Comparison of ENCODE assay signal across 8 mouse cellular contexts in genomic region chr2:92598941-92599486, GRCm38 (mm10). TPM values are rescaled to one million over a fixed set of nuclear protein-coding genes. Genes with fewer than 3 reads are reported as not detected.
DNase-seq lines count a peak whose midpoint lies in the region; ATAC-seq and TF ChIP-seq lines count a peak whose summit lies in the region.

No protein-coding gene starts in this region.

- peaks cover 3 to 10% of the 10 kb centered on the region in 2 experiments for H3K4me1 ChIP-seq in heart, embryonic 14.5 days (ENCODE audit: control insufficient read depth in 2 of 2, insufficient read depth in 2 of 2, low read length in 2 of 2)
- H3K4me1 ChIP-seq in hindbrain, postnatal 0 days (ENCODE audit: insufficient read depth, low read length): peaks cover 19% of the 10 kb centered on the region; the same call in 1 of the 2 replicates
- H3K4me1 ChIP-seq in neural tube, embryonic 11.5 days (ENCODE audit: control insufficient read depth, insufficient read depth, low read length): 0 out of 2 replicates have a peak, but pooled peaks cover 7% of the 10 kb centered on the region

- H3K9ac ChIP-seq in heart, embryonic 14.5 days (ENCODE audit: low read length): peak overlapping the region; percentile 58; the same call in 1 of the 2 replicates
- H3K9ac ChIP-seq in hindbrain, postnatal 0 days (replicated peaks; ENCODE audit: low read length): peak overlapping the region; percentile 85
- no peak overlapping the region for H3K9ac ChIP-seq in neural tube, embryonic 11.5 days (ENCODE audit: low read length)

- peak overlapping the region; percentile 7 to 68; a peak in 2 of 4 replicates for H3K4me3 ChIP-seq in heart, embryonic 14.5 days (ENCODE audit: control insufficient read depth in 1 of 2, insufficient read depth in 1 of 2, low read depth in 1 of 2, low read length in 2 of 2)
- H3K4me3 ChIP-seq in hindbrain, postnatal 0 days (ENCODE audit: low read length): peak overlapping the region; percentile 76
- H3K4me3 ChIP-seq in neural tube, embryonic 11.5 days (ENCODE audit: low read depth, low read length): peak overlapping the region; percentile 77

- H3K4me2 ChIP-seq in heart, embryonic 14.5 days (ENCODE audit: low read length): peak overlapping the region; percentile 98
- H3K4me2 ChIP-seq in hindbrain, postnatal 0 days (ENCODE audit: low read depth, low read length): peak overlapping the region; percentile 93
- peak overlapping the region; percentile 98 for H3K4me2 ChIP-seq in neural tube, embryonic 11.5 days (ENCODE audit: low read depth)

- no peak for ATAC-seq in heart, embryonic 14.5 days (ENCODE audit: insufficient number of reproducible peaks, insufficient read depth, low FRiP score, low read depth)
- ATAC-seq in hindbrain, postnatal 0 days: peak; percentile 40; the same call in 1 of the 2 replicates
- peak; percentile 38; the same call in 1 of the 2 replicates for ATAC-seq in neural tube, embryonic 11.5 days (ENCODE audit: insufficient read depth, low FRiP score, low TSS enrichment)

- no peak overlapping the region for H3K27ac ChIP-seq in heart, embryonic 14.5 days (replicated peaks in 1 of 2; ENCODE audit: control insufficient read depth in 1 of 2, insufficient read depth in 1 of 2, low read depth in 2 of 2, low read length in 2 of 2)
- H3K27ac ChIP-seq in hindbrain, postnatal 0 days: peak overlapping the region; percentile 42; the same call in 1 of the 2 replicates
- no peak overlapping the region for H3K27ac ChIP-seq in neural tube, embryonic 11.5 days (ENCODE audit: low read depth, low read length)

- 23% methylated on average over 11 of the region's 11 CpGs for WGBS in heart, embryonic 14.5 days
- 34% methylated on average over 6 of the region's 11 CpGs for WGBS in hindbrain, postnatal 0 days
- 40% methylated on average over 9 of the region's 11 CpGs for WGBS in neural tube, embryonic 11.5 days

- DNase-seq in heart, postnatal 4 days: no peak
- peak; percentile 55 for DNase-seq in embryo, embryonic 11 days
- no peak for DNase-seq in hindbrain, postnatal 0 days (ENCODE audit: low spot score)
- DNase-seq in neural tube, embryonic 11.5 days (ENCODE audit: low spot score): peak; percentile 38
- no peak for DNase-seq in thymus, postnatal 0 days (ENCODE audit: low spot score)
- DNase-seq in adrenal gland, adult 18-20 months (ENCODE audit: low spot score in 2 of 2): no peak
- DNase-seq in layer of hippocampus, postnatal 25 days (ENCODE audit: extremely low spot score in 1 of 2, low spot score in 1 of 2): no peak

- H3K9me3 ChIP-seq in heart, embryonic 14.5 days (ENCODE audit: control insufficient read depth, low read length): no peaks in the 10 kb centered on the region
- H3K9me3 ChIP-seq in hindbrain, postnatal 0 days (ENCODE audit: low read length): no peaks in the 10 kb centered on the region
- H3K9me3 ChIP-seq in neural tube, embryonic 11.5 days (ENCODE audit: control insufficient read depth, low read length): no peaks in the 10 kb centered on the region

- no peak for TF ChIP-seq CTCF in hindbrain, postnatal 0 days (IDR thresholded peaks at IDR 0.05; ENCODE audit: low read depth)

- H3K27me3 ChIP-seq in heart, embryonic 14.5 days (ENCODE audit: control insufficient read depth, insufficient read depth, low read length): peaks cover 64% of the 10 kb centered on the region
- no peaks in the 10 kb centered on the region for H3K27me3 ChIP-seq in hindbrain, postnatal 0 days (ENCODE audit: insufficient read depth, low read length)
- peaks cover 5% of the 10 kb centered on the region; the same call in 1 of the 2 replicates for H3K27me3 ChIP-seq in neural tube, embryonic 11.5 days (ENCODE audit: control insufficient read depth, insufficient read depth, low read length)

- H3K36me3 ChIP-seq in heart, embryonic 14.5 days (ENCODE audit: control insufficient read depth, insufficient read depth, low read length): no peaks in the 10 kb centered on the region
- H3K36me3 ChIP-seq in hindbrain, postnatal 0 days (ENCODE audit: insufficient read depth, low read length): no peaks in the 10 kb centered on the region
- no peaks in the 10 kb centered on the region for H3K36me3 ChIP-seq in neural tube, embryonic 11.5 days (ENCODE audit: control insufficient read depth, insufficient read depth, low read length)

RNA-seq across cellular contexts. Expression of gene Chst1, which starts 0.5 kb away (rescaled TPM):
- 2.3 and 2.5 TPM in 2 replicates for polyA plus RNA-seq in heart, embryonic 14.5 days (2014; fragmentation: Nextera tagmentation; extraction: Ambion mirVana)
- 1 to 10 TPM; 3.9 to 4.8 TPM for total RNA-seq in heart, postnatal 4 days (2021)
- 34.9 and 49.2 TPM in 2 replicates for total RNA-seq in hindbrain, postnatal 0 days (2014; rRNA removed)
- polyA plus RNA-seq in hindbrain, postnatal 0 days (2015; fragmentation: Nextera tagmentation; extraction: Ambion mirVana): 23.2 and 24.4 TPM in 2 replicates
- 5.5 TPM in 2 replicates for polyA plus RNA-seq in neural tube, embryonic 11.5 days (2014; fragmentation: Nextera tagmentation; extraction: Ambion mirVana)
- polyA plus RNA-seq in thymus, postnatal 0 days (2015; fragmentation: Nextera tagmentation; extraction: Ambion mirVana): 1.7 and 1.8 TPM in 2 replicates
- total RNA-seq in adrenal gland, adult 18-20 months (2021): 10 to 100 TPM; 13.2 to 20.4 TPM
- 100 to 1,000 TPM; 268 to 280 TPM for total RNA-seq in layer of hippocampus, postnatal 25 days (2021)

Comparison
In these comparisons a context has a peak if more than half of its experiments do, and no peak if none do; other contexts are left out.
1. DNase-seq: peak in embryo, embryonic 11 days (single experiment) and neural tube, embryonic 11.5 days (single experiment); none in heart, postnatal 4 days (single experiment), hindbrain, postnatal 0 days (single experiment), thymus, postnatal 0 days (single experiment), adrenal gland, adult 18-20 months (0 of 2) and layer of hippocampus, postnatal 25 days (0 of 2).
2. Peak in every context shown above with its lines, with median percentiles within 50 percentile points of each other: H3K4me2 ChIP-seq and H3K4me3 ChIP-seq.